Mouse (Mus musculus): ENCODE measurements at regions not wholly inside any gene's neighbourhood (a gene's known extent, or its start where the extent isn't known, plus 50 kb on each side); places are given as distances from the start of the nearest gene placed in this dataset.

DNA sequence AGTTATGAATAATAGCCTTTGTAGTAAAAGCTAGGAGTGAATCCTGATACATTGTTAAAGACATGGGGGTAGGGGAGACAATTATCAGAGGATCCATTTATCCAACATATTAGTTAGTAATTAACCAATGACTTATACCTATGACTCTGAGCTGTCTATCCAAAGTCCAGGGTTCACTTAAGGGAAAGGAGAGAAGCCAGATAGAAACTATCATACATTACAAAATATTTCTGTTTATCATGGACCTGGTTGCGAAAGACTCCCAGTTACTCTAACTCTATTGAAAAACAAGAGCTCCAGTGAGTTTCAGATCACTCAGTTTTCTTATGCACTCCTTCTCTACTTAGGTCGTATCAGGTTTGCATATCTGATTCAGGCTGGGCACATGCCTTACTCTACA, 749.3 kb downstream of the H2al1n start:
- DNase-seq (ENCODE audit: low spot score in 2 of 2): no peak

DNA sequence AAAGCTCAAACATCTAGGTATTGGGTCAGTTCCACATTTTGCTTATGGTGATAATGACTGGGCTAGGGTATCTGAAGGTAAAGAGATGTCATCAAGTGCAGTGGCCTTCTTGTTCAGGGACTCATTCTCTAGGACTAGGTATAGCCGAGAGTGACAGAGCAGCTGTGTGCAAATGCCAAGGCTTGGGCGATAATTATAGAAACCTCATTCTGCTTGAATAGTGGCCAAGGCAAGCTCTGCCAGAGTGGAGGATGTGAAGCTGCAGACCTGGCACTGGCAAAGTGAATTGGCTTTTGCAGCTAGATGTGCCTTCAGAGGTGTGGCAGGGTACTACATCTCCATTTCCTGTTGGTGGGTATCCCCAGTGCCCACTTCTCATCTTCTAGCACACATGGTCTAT, 796.1 kb downstream of the H2al1n start:
- DNase-seq (ENCODE audit: low spot score in 2 of 2): peak; percentile 4 to 49

All from heart, adult 9 months (tissue).